ENCODE assay signal across 18 mouse cellular contexts in genomic region chr8:78426455-78426854, GRCm38 (mm10). TPM values are rescaled to one million over a fixed set of nuclear protein-coding genes. Genes with fewer than 3 reads are reported as not detected.
DNase-seq lines count a peak whose midpoint lies in the region; ATAC-seq lines count a peak whose summit lies in the region.
"Had no signal": no experiment of that assay in that cellular context is flagged by ENCODE, and none has a peak within 500 bp of the region (broad histone marks: within the 10 kb centered on the region; RNA-seq: fewer than 3 reads in every experiment).

No protein-coding gene starts in this region.

- H3K27ac ChIP-seq in hindbrain, embryonic 13.5 days = peak overlapping the region; percentile 60
- H3K27ac ChIP-seq in midbrain, embryonic 14.5 days (replicated peaks; ENCODE audit: low read depth, low read length) = peak overlapping the region; percentile 73
- H3K27ac ChIP-seq: gastrocnemius, adult 2 months; liver, embryonic 15.5 days; stomach, embryonic 15.5 days had no signal

- WGBS in hindbrain, embryonic 13.5 days = under 1% methylated on average over 10 of the region's 10 CpGs
- WGBS in midbrain, embryonic 14.5 days = 1% methylated on average over 10 of the region's 10 CpGs

- no peaks in the 10 kb centered on the region for H3K9me3 ChIP-seq in hindbrain, embryonic 13.5 days
- H3K9me3 ChIP-seq in midbrain, embryonic 14.5 days (ENCODE audit: control insufficient read depth, low read length) = no peaks in the 10 kb centered on the region
- H3K9me3 ChIP-seq: liver, embryonic 15.5 days; stomach, embryonic 15.5 days had no signal

- ATAC-seq in hindbrain, embryonic 13.5 days (ENCODE audit: low FRiP score) = peak; percentile 62
- peak; percentile 61; the same call in 1 of the 2 replicates for ATAC-seq in midbrain, embryonic 14.5 days (ENCODE audit: low FRiP score, low TSS enrichment)
- ATAC-seq: Patski had no signal

- H3K4me1 ChIP-seq in hindbrain, embryonic 13.5 days (replicated peaks) = peaks cover 20% of the 10 kb centered on the region
- peaks cover 8% of the 10 kb centered on the region; the same call in 1 of the 2 replicates for H3K4me1 ChIP-seq in midbrain, embryonic 14.5 days (ENCODE audit: control insufficient read depth, insufficient read depth, low read length)
- H3K4me1 ChIP-seq: liver, embryonic 15.5 days; stomach, embryonic 15.5 days had no signal

- peak overlapping the region; percentile 28 for H3K4me3 ChIP-seq in hindbrain, embryonic 13.5 days
- peak overlapping the region; percentile 20 for H3K4me3 ChIP-seq in midbrain, embryonic 14.5 days (replicated peaks; ENCODE audit: low read depth, low read length)
- H3K4me3 ChIP-seq: gastrocnemius, adult 2 months; liver, embryonic 15.5 days; stomach, embryonic 15.5 days had no signal

- no peaks in the 10 kb centered on the region for H3K36me3 ChIP-seq in hindbrain, embryonic 13.5 days
- H3K36me3 ChIP-seq in midbrain, embryonic 14.5 days (ENCODE audit: control insufficient read depth, insufficient read depth, low read length) = no peaks in the 10 kb centered on the region
- H3K36me3 ChIP-seq: liver, embryonic 15.5 days; stomach, embryonic 15.5 days had no signal

- peak; percentile 32 for DNase-seq in retina, postnatal 1 day
- DNase-seq in retina, embryonic 14.5 days (ENCODE audit: low spot score) = no peak
- peak; percentile 58 for DNase-seq in midbrain, embryonic 14.5 days
- no peak for DNase-seq in layer of hippocampus, adult 8-10 months (ENCODE audit: low spot score in 2 of 2)
- DNase-seq in kidney, postnatal 14 days = no peak
- DNase-seq in cerebellum, adult 11-12 months = no peak
- DNase-seq: cerebellum, adult 9-10 months; gastrocnemius, adult 2 months; kidney, postnatal 25 days; thymus, postnatal 25 days had no signal

- H3K9ac ChIP-seq in hindbrain, embryonic 13.5 days = peak overlapping the region; percentile 24; the same call in 1 of the 2 replicates
- no peak overlapping the region; the same call in 1 of the 2 replicates for H3K9ac ChIP-seq in midbrain, embryonic 14.5 days (replicated peaks; ENCODE audit: low read length)
- H3K9ac ChIP-seq: liver, embryonic 15.5 days; stomach, embryonic 15.5 days had no signal

- H3K27me3 ChIP-seq in hindbrain, embryonic 13.5 days = peaks cover 86% of the 10 kb centered on the region
- H3K27me3 ChIP-seq in midbrain, embryonic 14.5 days (ENCODE audit: control insufficient read depth, insufficient read depth, low read length) = peaks cover 48% of the 10 kb centered on the region

- peak overlapping the region; percentile 52 for H3K4me2 ChIP-seq in hindbrain, embryonic 13.5 days
- H3K4me2 ChIP-seq in midbrain, embryonic 14.5 days (ENCODE audit: low read length) = peak overlapping the region; percentile 54
- H3K4me2 ChIP-seq: heart, embryonic 11.5 days; liver, embryonic 15.5 days; stomach, embryonic 15.5 days had no signal

RNA-seq across cellular contexts. Expression of gene Pou4f2, which starts 10.0 kb away (rescaled TPM):
- 4.9 and 5.3 TPM in 2 replicates for polyA plus RNA-seq in hindbrain, embryonic 13.5 days (2015; fragmentation: Nextera tagmentation; extraction: Ambion mirVana)
- 20.9 and 24.5 TPM in 2 replicates for polyA plus RNA-seq in midbrain, embryonic 14.5 days (2014; fragmentation: Nextera tagmentation; extraction: Ambion mirVana)
- total RNA-seq in layer of hippocampus, adult 8-10 months (2022) = not detected
- total RNA-seq: adrenal gland, postnatal 4 days; gastrocnemius, adult 2 months; left cerebral cortex, postnatal 14 days; neutrophil, adult 5-6 weeks had no signal
- polyA plus RNA-seq: heart, embryonic 11.5 days; liver, embryonic 15.5 days; Patski; stomach, embryonic 15.5 days had no signal

Comparison
In these comparisons a context has a peak if more than half of its experiments do, and no peak if none do; other contexts are left out.
1. DNase-seq: peak in retina, postnatal 1 day (single experiment) and midbrain, embryonic 14.5 days (single experiment); none in retina, embryonic 14.5 days (single experiment), layer of hippocampus, adult 8-10 months (0 of 2), kidney, postnatal 14 days (single experiment) and cerebellum, adult 11-12 months (single experiment).